Comparison of ENCODE assay signal across 22 mouse cellular contexts in the genomic region with DNA sequence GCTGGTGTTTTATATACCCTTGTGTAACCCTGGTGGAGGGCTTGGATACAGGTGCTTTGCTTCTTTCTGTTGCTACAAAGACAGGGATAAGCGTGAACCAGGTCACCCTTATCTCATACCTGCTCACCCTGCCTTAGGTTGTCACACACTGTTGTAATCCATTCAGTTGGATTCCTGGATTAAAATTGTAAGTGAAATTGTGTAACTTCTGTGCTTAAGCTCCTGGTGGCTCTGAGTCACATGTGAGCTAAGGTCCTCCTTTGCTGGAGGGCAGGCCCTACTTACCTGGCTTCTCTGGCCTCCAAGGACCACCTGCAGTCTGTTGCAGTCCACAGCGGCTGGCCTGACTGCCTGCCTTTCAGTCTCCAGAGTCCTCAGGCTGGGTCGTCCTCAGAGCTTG.
DNase-seq lines count a peak whose midpoint lies in the region; ATAC-seq and TF ChIP-seq lines count a peak whose summit lies in the region.
"Had no signal": no experiment of that assay in that cellular context is flagged by ENCODE, and none has a peak within 500 bp of the region (broad histone marks: within the 10 kb centered on the region; RNA-seq: fewer than 3 reads in every experiment).

No protein-coding gene starts in this region.

- H3K36me3 ChIP-seq in lung, postnatal 0 days (ENCODE audit: insufficient read depth, low read length): no peaks in the 10 kb centered on the region
- no peaks in the 10 kb centered on the region for H3K36me3 ChIP-seq in liver, embryonic 16.5 days (ENCODE audit: control insufficient read depth, insufficient read depth)
- H3K36me3 ChIP-seq: hindbrain, embryonic 15.5 days; kidney, embryonic 15.5 days; midbrain, embryonic 12.5 days; neural tube, embryonic 12.5 days had no signal

- H3K9ac ChIP-seq in lung, postnatal 0 days (replicated peaks; ENCODE audit: low read depth): no peak overlapping the region
- no peak overlapping the region for H3K9ac ChIP-seq in liver, embryonic 16.5 days (ENCODE audit: low read depth, low read length)
- H3K9ac ChIP-seq: hindbrain, embryonic 15.5 days; kidney, embryonic 15.5 days; limb, embryonic 13.5 days; midbrain, embryonic 12.5 days; neural tube, embryonic 12.5 days had no signal

- TF ChIP-seq EP300 in lung, postnatal 0 days (IDR thresholded peaks at IDR 0.05): no peak

- intact Hi-C loops in left cerebral cortex, adult 2 months (cut with DNase I): no loop called here

- no peaks in the 10 kb centered on the region for H3K27me3 ChIP-seq in lung, postnatal 0 days (replicated peaks; ENCODE audit: insufficient read depth, low read length)
- H3K27me3 ChIP-seq in liver, embryonic 16.5 days (ENCODE audit: control insufficient read depth, insufficient read depth, low read depth, low read length): no peaks in the 10 kb centered on the region
- H3K27me3 ChIP-seq: hindbrain, embryonic 15.5 days; kidney, embryonic 15.5 days; limb, embryonic 13.5 days; neural tube, embryonic 12.5 days had no signal

- no peaks in the 10 kb centered on the region for H3K9me3 ChIP-seq in lung, postnatal 0 days (ENCODE audit: low read length)
- no peaks in the 10 kb centered on the region for H3K9me3 ChIP-seq in liver, embryonic 16.5 days (replicated peaks; ENCODE audit: control insufficient read depth, low read length)
- H3K9me3 ChIP-seq: hindbrain, embryonic 15.5 days; kidney, embryonic 15.5 days; limb, embryonic 13.5 days; midbrain, embryonic 12.5 days; neural tube, embryonic 12.5 days had no signal

- TF ChIP-seq CTCF in left cerebral cortex, adult 2 months (IDR thresholded peaks at IDR 0.05): no peak
- TF ChIP-seq CTCF in lung, postnatal 0 days (IDR thresholded peaks at IDR 0.05): no peak

- H3K4me2 ChIP-seq in lung, postnatal 0 days (replicated peaks; ENCODE audit: low read depth, low read length): no peak overlapping the region
- H3K4me2 ChIP-seq in liver, embryonic 16.5 days (ENCODE audit: low read depth, low read length): no peak overlapping the region
- H3K4me2 ChIP-seq: hindbrain, embryonic 15.5 days; kidney, embryonic 15.5 days; limb, embryonic 13.5 days; neural tube, embryonic 12.5 days had no signal

- H3K4me1 ChIP-seq in lung, postnatal 0 days (ENCODE audit: insufficient read depth, low read depth, low read length): peaks cover 4% of the 10 kb centered on the region; the same call in 1 of the 2 replicates
- H3K4me1 ChIP-seq in liver, embryonic 16.5 days (ENCODE audit: control insufficient read depth, low read depth, low read length): peaks cover 15% of the 10 kb centered on the region

- 0 out of 2 replicates have a peak overlapping the region, but pooled peaks have one; percentile 2 for H3K27ac ChIP-seq in left cerebral cortex, adult 2 months
- H3K27ac ChIP-seq in lung, postnatal 0 days (ENCODE audit: low read length): no peak overlapping the region
- peak overlapping the region; percentile 31; the same call in 1 of the 2 replicates for H3K27ac ChIP-seq in liver, embryonic 16.5 days (ENCODE audit: low read length)
- H3K27ac ChIP-seq: hindbrain, embryonic 15.5 days; kidney, embryonic 15.5 days; limb, embryonic 13.5 days; macrophage; midbrain, embryonic 12.5 days; neural tube, embryonic 12.5 days had no signal

- ATAC-seq in lung, postnatal 0 days: peak; percentile 51
- ATAC-seq in liver, embryonic 16.5 days (ENCODE audit: low read depth): no peak; the same call in 1 of the 2 replicates
- ATAC-seq: intestine, embryonic 16.5 days had no signal

- no peak overlapping the region for H3K4me3 ChIP-seq in left cerebral cortex, adult 2 months
- no peak overlapping the region for H3K4me3 ChIP-seq in lung, postnatal 0 days (ENCODE audit: low read depth, low read length)
- H3K4me3 ChIP-seq in liver, embryonic 16.5 days (ENCODE audit: low read depth, low read length): no peak overlapping the region
- H3K4me3 ChIP-seq: erythroblast, embryonic 14.5 days; hindbrain, embryonic 15.5 days; kidney, embryonic 15.5 days; limb, embryonic 13.5 days; midbrain, embryonic 12.5 days; neural tube, embryonic 12.5 days had no signal

- 55% methylated on average over 3 of the region's 3 CpGs for WGBS in lung, postnatal 0 days
- WGBS in liver, embryonic 16.5 days (ENCODE audit: insufficient replicate concordance): 67% methylated on average over 3 of the region's 3 CpGs

- DNase-seq in left cerebral cortex, adult 2 months (ENCODE audit: extremely low spot score in 1 of 2, low spot score in 2 of 2): no peak
- no peak for DNase-seq in left cerebral cortex, adult 8-10 months (ENCODE audit: low spot score in 2 of 2)
- peak; percentile 60 for DNase-seq in lung, postnatal 0 days (ENCODE audit: low spot score)
- no peak for DNase-seq in lung, adult 18-20 months
- DNase-seq in thymus, postnatal 0 days (ENCODE audit: low spot score): no peak
- no peak for DNase-seq in embryo, embryonic 11 days
- DNase-seq: adrenal gland, adult 2 months; cerebellum, adult 2 months; cerebellum, postnatal 36 days; heart, adult 18-20 months; heart, postnatal 36 days; kidney, postnatal 4 days; thymus, postnatal 4 days had no signal
